Mouse (Mus musculus): ENCODE results near the gene Erich6. TPM values are rescaled to one million over a fixed set of nuclear protein-coding genes. Genes with fewer than 3 reads are reported as not detected.

Erich6 gene
- polyA plus RNA-seq, 1 experiment from 2014 or later = not detected

DNA sequence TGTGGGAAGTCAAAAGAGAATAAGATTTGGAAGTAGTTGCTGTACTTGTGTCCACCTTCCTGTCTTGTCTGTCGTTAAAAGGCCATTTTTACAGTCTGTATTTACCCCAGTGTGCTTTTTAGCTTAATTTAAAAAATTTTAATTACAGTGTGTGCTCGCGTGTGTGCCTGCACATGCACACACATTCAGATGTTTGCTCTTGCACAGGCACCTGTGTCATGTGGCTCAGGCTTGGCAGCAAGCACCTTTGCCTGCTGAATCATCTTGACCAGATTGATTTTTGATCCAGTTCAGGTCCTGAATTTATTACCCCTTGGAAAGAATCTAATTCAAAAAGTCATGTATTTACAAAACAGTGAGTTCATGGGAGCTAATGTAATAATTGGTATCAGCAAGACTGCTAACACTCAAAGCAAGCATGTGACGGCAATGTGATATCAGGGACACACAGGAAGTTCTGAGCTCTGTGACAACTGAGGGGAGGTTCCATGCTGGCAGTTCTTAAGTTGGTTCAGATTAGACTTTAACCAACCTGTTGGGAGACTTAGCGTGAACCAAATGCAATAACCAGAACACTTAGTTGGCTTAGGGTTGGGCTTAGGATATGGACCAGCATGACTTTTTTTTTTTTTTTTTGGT is 54.1 kb downstream of the Erich6 start:
- 57% methylated on average over 5 of the region's 5 CpGs for WGBS (ENCODE audit: insufficient replicate concordance)
- Histone ChIP-seq H3K9ac (replicated peaks) (no peak overlapping the region), H3K4me2 (ENCODE audit: low read depth, low read length) (no peak overlapping the region), H3K27me3 (ENCODE audit: insufficient read depth, low read length) (no peaks in the 10 kb centered on the region), H3K27ac (ENCODE audit: low read depth) (no peak overlapping the region), H3K4me3 (ENCODE audit: low read depth, low read length) (no peak overlapping the region), H3K9me3 (ENCODE audit: low read length) (no peaks in the 10 kb centered on the region), H3K4me1 (ENCODE audit: insufficient read depth) (peaks cover 24% of the 10 kb centered on the region), H3K36me3 (replicated peaks; ENCODE audit: insufficient read depth, low read length) (peaks cover 26% of the 10 kb centered on the region)
- no peak for DNase-seq
- peak; percentile 64 for ATAC-seq
- TF ChIP-seq EP300 (IDR thresholded peaks at IDR 0.05; ENCODE audit: low read depth) (no peak), CTCF (IDR thresholded peaks at IDR 0.05; ENCODE audit: low read depth) (no peak)

DNA sequence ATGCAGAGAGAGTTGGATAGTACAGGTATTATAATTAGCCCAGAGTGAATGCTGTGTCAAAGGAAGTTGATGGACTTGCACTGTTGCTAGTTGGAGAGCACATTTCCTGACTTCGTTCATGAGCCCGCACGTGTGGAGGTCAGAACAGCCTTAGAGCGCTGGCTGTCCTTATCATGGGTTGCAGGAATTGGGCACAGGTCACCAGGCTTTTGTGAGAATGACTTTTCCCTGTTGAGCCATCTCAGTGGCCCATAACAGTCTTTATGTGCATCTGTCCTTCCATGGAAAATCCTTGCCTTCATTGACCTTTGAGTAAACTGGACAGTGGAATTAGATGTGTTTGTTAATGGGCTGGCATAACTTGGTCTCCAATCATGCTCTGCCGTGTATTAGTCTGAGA is 54.7 kb downstream of the Erich6 start:
- ATAC-seq = no peak
- 0 out of 2 replicates have a peak overlapping the region, but pooled peaks have one; percentile 4 for H3K27ac ChIP-seq (ENCODE audit: low read depth)
- DNase-seq = no peak

DNA sequence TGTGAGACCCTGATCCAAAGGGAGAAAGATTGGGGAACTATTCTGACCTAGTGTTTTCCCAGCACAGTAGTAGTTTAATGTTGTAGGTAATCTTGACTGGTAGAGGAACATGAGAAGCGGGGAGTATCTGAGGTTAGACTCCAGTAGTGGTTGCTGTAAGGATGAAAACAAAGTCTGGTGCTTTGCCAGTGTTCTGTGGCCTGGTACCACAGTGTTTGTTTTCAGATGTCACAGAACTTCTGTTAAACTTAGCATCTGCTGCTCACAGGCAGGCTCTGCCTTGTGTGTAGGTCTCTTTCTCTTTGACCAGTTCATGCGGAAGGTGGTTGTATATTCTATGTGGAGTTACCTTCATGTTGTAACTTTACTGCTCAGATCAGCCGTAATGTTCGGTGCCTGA is 55.5 kb downstream of the Erich6 start:
- TF ChIP-seq EP300 (IDR thresholded peaks at IDR 0.05; ENCODE audit: low read depth) = no peak
- no peak for TF ChIP-seq CTCF (IDR thresholded peaks at IDR 0.05; ENCODE audit: low read depth)
- no peak for ATAC-seq
- H3K4me1 ChIP-seq (ENCODE audit: insufficient read depth) = peaks cover 26% of the 10 kb centered on the region
- H3K4me3 ChIP-seq (ENCODE audit: low read depth, low read length) = no peak overlapping the region
- peaks cover 15% of the 10 kb centered on the region for H3K36me3 ChIP-seq (replicated peaks; ENCODE audit: insufficient read depth, low read length)
- no peaks in the 10 kb centered on the region for H3K9me3 ChIP-seq (ENCODE audit: low read length)
- no peak overlapping the region for H3K4me2 ChIP-seq (ENCODE audit: low read depth, low read length)
- DNase-seq = no peak
- H3K27me3 ChIP-seq (ENCODE audit: insufficient read depth, low read length) = no peaks in the 10 kb centered on the region
- no peak overlapping the region for H3K9ac ChIP-seq (replicated peaks)
- H3K27ac ChIP-seq (ENCODE audit: low read depth) = no peak overlapping the region
- WGBS (ENCODE audit: insufficient replicate concordance) = 76% methylated on average over 4 of the region's 4 CpGs

More for the DNA sequence above, 54.7 kb downstream of the Erich6 start:
- Histone ChIP-seq H3K4me3 (ENCODE audit: low read depth, low read length) (no peak overlapping the region), H3K4me2 (ENCODE audit: low read depth, low read length) (no peak overlapping the region), H3K4me1 (ENCODE audit: insufficient read depth) (peaks cover 26% of the 10 kb centered on the region), H3K36me3 (replicated peaks; ENCODE audit: insufficient read depth, low read length) (peaks cover 20% of the 10 kb centered on the region), H3K9ac (replicated peaks) (no peak overlapping the region), H3K27me3 (ENCODE audit: insufficient read depth, low read length) (no peaks in the 10 kb centered on the region), H3K9me3 (ENCODE audit: low read length) (no peaks in the 10 kb centered on the region)
- TF ChIP-seq EP300 (IDR thresholded peaks at IDR 0.05; ENCODE audit: low read depth) (no peak), CTCF (IDR thresholded peaks at IDR 0.05; ENCODE audit: low read depth) (no peak)
- 42% methylated on average over 5 of the region's 5 CpGs for WGBS (ENCODE audit: insufficient replicate concordance)

DNA sequence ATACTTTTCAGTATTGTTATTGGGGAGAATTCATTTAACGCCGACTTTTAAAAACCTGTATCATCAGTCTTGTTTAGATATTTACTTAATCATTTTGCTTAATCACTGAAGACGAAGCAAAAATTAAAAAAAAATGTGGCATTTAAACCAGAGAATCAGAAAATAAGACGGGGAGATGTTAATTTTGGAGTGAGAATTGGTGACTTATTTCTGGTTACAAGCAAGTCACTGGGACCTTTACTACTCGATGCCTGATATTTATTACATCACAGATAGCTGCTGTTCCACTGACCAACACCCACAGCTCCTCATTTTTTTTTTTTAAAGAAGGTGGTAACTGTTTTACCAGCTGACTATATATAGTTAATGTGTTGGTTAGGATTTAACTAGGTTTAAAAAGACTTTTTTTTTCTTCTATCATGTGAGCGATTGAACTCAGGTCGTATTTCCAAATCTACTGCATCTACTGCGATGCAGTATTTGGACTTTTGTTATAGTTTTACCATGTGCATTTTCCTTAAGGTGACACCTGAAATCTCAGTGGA is 59.4 kb downstream of the Erich6 start:
- Histone ChIP-seq H3K27ac (ENCODE audit: low read depth) (peak overlapping the region; percentile 100), H3K27me3 (ENCODE audit: insufficient read depth, low read length) (no peaks in the 10 kb centered on the region), H3K9me3 (ENCODE audit: low read length) (no peaks in the 10 kb centered on the region), H3K4me1 (ENCODE audit: insufficient read depth) (peaks cover 20% of the 10 kb centered on the region), H3K4me2 (ENCODE audit: low read depth, low read length) (peak overlapping the region; percentile 67), H3K36me3 (replicated peaks; ENCODE audit: insufficient read depth, low read length) (peaks cover 7% of the 10 kb centered on the region), H3K9ac (replicated peaks) (peak overlapping the region; percentile 100), H3K4me3 (ENCODE audit: low read depth, low read length) (peak overlapping the region; percentile 97)
- ATAC-seq (peak; percentile 26; the same call in 1 of the 2 replicates), DNase-seq (no peak)
- WGBS (ENCODE audit: insufficient replicate concordance) = 15% methylated on average over 8 of the region's 8 CpGs
- TF ChIP-seq EP300 (IDR thresholded peaks at IDR 0.05; ENCODE audit: low read depth) = 0 out of 2 replicates have a peak, but pooled peaks have one; percentile 25
- no peak for TF ChIP-seq CTCF (IDR thresholded peaks at IDR 0.05; ENCODE audit: low read depth)

DNA sequence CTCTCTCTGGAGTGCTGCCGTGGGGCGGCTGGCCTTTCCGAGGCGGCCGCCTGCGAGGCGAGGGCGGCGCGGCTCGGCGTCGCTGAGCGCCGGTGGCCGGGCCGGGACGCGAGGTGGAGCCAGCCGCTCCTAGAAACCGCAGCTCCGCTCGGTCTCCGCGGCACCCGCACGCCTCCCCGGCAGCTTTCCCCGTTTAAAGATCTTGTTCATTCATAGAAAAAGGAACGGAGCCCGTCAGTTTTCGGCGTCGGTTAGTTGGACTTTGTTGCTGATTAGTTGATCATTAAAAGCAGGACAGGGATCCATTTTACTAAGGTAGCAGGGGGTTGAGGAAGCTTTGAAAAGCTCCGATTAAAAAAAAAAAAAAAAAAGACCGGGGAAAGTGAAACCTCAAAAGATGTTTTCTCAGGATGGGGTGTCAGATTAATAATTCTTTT is 59.9 kb downstream of the Erich6 start:
- H3K4me2 ChIP-seq (ENCODE audit: low read depth, low read length) = peak overlapping the region; percentile 67
- no peaks in the 10 kb centered on the region for H3K27me3 ChIP-seq (ENCODE audit: insufficient read depth, low read length)
- TF ChIP-seq CTCF (IDR thresholded peaks at IDR 0.05; ENCODE audit: low read depth) = no peak
- no peak for TF ChIP-seq EP300 (IDR thresholded peaks at IDR 0.05; ENCODE audit: low read depth)
- peak overlapping the region; percentile 100 for H3K27ac ChIP-seq (ENCODE audit: low read depth)
- 5% methylated on average over 35 of the region's 36 CpGs for WGBS (ENCODE audit: insufficient replicate concordance)
- DNase-seq = peak; percentile 70
- peak overlapping the region; percentile 100 for H3K9ac ChIP-seq (replicated peaks)
- H3K4me1 ChIP-seq (ENCODE audit: insufficient read depth) = peaks cover 16% of the 10 kb centered on the region
- peak; percentile 78 for ATAC-seq
- H3K4me3 ChIP-seq (ENCODE audit: low read depth, low read length) = peak overlapping the region; percentile 97
- H3K36me3 ChIP-seq (replicated peaks; ENCODE audit: insufficient read depth, low read length) = peaks cover 7% of the 10 kb centered on the region
- no peaks in the 10 kb centered on the region for H3K9me3 ChIP-seq (ENCODE audit: low read length)

DNA sequence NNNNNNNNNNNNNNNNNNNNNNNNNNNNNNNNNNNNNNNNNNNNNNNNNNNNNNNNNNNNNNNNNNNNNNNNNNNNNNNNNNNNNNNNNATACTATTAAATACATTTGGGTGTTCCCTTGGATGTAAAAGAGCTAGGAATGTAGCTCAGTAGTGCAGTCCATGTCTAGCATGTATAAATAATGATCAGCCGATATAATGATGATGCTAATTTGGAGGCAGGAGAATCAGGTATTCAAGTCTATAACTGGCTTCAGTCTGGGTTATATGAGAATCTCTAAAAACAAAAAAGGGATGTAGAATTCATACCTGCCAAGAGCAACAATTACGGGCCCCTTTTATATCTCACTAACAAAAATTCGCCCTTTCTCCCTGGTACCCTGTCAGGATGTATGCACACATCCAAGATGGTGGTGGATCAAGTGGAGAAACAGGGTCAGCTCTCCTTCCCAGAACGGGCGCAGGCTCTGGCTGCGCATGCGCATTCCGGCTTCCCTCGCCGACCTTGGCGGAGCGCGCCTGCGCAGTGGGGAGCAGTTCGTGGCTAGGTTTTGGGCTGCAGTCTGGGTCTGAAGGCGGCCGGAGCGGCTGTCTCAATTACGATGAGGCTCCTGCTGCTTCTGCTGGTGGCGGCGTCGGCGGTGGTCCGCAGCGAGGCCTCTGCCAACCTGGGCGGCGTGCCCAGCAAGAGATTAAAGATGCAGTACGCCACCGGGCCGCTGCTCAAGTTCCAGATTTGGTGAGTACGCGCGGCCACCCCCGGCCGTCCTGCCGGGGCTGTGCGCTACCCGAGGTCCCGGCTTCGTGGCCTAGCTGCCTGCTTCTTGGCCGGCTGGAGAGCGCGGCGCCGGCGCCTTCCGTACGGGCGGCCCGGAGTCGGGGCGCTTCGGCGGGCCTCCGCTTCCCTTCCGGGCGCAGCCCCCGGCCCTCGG is 60.6 kb downstream of the Erich6 start, which contains the start of gene Selenot:
Gene Selenot (plus strand): TSS at position 500 of the 930 bp plus-strand sequence.
- peak within 1 kb of the TSS; percentile 67 for H3K4me2 ChIP-seq (ENCODE audit: low read depth, low read length)
- WGBS (ENCODE audit: insufficient replicate concordance) = 2% methylated on average over 50 of the region's 59 CpGs
- ATAC-seq (peak; percentile 90), DNase-seq (peak; percentile 97)
- H3K27ac ChIP-seq (ENCODE audit: low read depth) = peak within 1 kb of the TSS; percentile 100
- TF ChIP-seq CTCF (IDR thresholded peaks at IDR 0.05; ENCODE audit: low read depth) = 0 out of 2 replicates have a peak, but pooled peaks have one; percentile 10
- no peak for TF ChIP-seq EP300 (IDR thresholded peaks at IDR 0.05; ENCODE audit: low read depth)
- peaks cover 10% of the 10 kb centered on the region for H3K4me1 ChIP-seq (ENCODE audit: insufficient read depth)
- H3K9ac ChIP-seq (replicated peaks) = peak within 1 kb of the TSS; percentile 100
- no peaks in the 10 kb centered on the region for H3K27me3 ChIP-seq (ENCODE audit: insufficient read depth, low read length)
- no peaks in the 10 kb centered on the region for H3K9me3 ChIP-seq (ENCODE audit: low read length)
- H3K36me3 ChIP-seq (replicated peaks; ENCODE audit: insufficient read depth, low read length) = peaks cover 7% of the 10 kb centered on the region
- H3K4me3 ChIP-seq (ENCODE audit: low read depth, low read length) = peak within 1 kb of the TSS; percentile 97
